Mouse (Mus musculus): ENCODE measurements around the gene Gm42417.

Gm42417 gene

GRCm38 (mm10) chr1:36539186-36539585, at the start of gene Gm42417:
TSS of gene Gm42417 (minus strand) at chr1:36539429.
- no peak for DNase-seq (ENCODE audit: low spot score in 2 of 2)

DNA sequence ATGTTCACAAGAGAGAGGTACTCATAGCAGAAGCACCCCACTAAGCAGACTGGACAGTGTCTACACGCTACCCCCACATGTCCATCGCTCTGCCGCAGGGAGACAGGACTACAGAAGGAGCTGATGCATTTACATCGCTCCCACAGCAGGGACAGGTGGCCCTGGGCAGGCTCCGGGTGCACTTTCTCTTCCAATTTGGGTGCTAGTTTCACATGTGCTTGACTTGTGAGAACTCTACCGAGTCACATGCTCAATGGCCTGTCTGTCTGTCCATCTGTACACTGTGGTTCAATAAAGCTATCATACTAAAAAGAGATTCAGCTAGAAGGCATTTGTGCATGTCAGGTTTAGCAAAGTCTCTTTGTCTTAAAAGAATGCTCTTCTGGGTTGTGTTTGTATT, 48.6 kb upstream of the Gm42417 start:
- DNase-seq (ENCODE audit: low spot score in 2 of 2): no peak

- DNase-seq (ENCODE audit: low spot score in 2 of 2): no peak
These were observed 47.1 kb upstream of the Gm42417 start for GRCm38 (mm10) chr1:36586288-36586687.

DNA sequence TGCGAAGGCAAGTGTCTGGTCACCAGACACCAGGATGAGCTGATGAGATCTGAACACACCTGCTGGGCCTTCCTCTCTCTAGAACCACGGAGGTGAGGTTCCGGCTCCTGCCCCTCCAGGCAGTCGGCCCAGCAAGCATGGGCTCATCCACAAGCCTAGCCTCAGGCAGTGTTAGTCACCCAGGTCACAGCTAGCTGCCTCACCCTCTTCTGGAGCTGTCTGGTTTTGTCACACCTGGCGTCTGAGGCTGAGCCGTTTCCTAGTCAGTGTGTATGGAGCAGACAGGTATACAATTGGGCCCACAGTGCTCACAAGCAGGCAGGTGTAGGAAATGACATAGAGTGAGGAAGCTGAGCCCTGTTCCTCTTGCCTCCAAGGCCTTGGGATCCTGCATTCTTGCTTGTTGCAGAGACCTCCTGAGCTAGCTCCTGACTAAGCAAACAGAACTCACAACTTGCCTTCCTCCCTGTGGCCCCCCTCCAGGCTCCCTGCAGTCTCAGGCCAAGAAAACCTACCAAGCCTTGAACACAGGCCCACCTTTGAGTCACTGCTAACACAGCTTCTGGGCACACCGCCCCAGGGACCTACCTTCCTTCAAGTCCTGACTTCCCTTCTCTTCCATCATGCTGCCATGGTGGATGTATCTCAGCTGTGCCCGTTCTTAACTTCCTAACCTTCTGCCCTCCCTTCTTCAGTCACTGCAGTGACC, 44.3 kb upstream of the Gm42417 start:
- no peak for DNase-seq (ENCODE audit: low spot score in 2 of 2)

DNA sequence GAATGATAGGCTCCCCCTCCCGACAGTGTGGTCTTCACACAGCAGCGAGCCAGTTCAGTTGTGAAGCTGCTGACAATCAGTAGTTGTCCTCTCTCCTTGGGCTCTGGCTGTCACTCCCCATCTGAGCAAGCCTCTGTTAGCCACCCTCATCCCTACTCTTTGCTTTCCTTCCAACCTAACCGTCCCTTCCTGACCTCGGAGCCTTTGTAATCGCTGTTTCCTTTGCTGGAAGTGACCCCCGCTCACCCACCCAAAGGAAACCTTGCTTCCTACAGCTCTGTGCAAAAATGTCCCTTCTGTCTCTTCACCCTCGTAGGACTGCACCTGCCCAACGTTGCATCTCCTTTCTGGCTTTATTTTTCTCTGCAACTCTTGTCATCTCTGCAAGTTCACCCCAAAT, 43.0 kb upstream of the Gm42417 start:
- DNase-seq (ENCODE audit: low spot score in 2 of 2): no peak

DNA sequence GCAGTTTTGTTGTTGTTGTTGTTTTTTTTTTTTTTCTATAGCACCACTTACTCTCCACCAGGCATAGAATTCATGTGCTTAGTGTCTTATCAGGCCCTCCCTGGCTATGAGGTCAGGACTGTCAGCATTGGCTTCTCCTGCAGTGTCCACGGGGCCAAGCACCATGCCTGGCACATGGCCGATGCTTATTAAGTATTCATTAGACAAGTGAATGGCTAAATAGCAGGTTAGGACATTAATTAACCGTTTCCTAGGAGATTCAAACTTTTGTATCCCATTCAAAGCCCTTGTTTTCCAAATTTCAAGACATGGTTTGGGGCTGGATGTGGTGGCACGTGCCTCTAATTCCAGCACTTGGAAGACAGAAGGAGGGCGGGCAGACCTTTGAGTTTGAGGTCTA, 42.0 kb upstream of the Gm42417 start:
- no peak for DNase-seq (ENCODE audit: low spot score in 2 of 2)

GRCm38 (mm10) chr1:36580384-36581207, 41.4 kb upstream of the Gm42417 start:
- DNase-seq (ENCODE audit: low spot score in 2 of 2): peak in 1 of 2 experiments; percentile 35

GRCm38 (mm10) chr1:36579974-36580383, 40.8 kb upstream of the Gm42417 start:
- no peak for DNase-seq (ENCODE audit: low spot score in 2 of 2)

DNA sequence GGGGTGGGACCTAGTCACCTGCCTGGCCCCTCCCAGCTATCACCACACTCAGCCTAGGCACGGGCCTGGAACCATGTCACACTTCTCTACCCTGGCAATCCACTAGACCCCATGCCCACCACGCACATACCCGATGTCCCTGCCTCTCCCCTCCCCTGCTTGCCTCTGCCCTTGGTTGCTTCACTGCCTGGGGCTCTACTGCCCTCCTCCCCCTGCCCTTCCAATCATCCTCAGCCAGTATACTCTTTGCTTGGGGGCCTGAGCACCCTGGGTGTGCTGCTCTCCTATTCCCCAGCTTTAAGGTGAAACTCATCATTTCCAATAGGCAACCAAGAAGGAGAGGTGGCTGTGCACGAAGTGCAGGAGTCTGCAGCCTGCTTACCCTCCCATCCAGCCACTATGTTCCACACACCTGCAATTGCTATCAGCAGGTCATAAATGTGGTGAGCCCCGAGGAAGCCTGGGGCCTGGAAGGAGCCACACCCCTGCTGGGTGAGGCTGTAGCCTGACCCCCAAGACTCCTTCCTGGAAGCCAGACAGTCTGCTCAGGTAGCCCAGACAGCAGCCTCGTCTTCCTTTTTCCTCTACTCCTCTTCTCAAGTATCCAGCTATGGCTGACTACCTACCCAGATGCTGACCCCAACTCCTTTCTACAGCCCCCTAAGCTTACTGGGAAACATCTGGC, 37.9 kb upstream of the Gm42417 start:
- DNase-seq (ENCODE audit: low spot score in 2 of 2): no peak

DNA sequence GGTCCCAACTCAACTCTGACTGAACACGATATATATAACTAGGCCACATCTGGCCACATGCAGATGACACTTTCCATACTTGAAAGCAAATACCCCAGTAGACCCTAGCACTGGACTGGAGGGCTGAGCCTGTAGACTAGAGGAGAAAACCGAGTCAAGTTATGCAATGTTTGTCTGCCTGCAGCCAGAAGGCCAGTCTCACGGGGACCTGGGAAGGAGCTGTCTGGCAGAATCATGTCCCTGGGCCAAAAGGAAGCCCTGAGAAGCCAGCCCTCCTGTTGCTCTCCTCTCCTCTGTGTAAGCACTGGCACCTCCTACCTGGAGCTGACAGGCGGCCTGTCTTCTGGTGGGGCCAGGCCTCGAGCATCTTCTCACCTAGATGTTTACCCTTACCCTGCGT, 36.1 kb upstream of the Gm42417 start:
- DNase-seq (ENCODE audit: low spot score in 2 of 2): no peak

DNA sequence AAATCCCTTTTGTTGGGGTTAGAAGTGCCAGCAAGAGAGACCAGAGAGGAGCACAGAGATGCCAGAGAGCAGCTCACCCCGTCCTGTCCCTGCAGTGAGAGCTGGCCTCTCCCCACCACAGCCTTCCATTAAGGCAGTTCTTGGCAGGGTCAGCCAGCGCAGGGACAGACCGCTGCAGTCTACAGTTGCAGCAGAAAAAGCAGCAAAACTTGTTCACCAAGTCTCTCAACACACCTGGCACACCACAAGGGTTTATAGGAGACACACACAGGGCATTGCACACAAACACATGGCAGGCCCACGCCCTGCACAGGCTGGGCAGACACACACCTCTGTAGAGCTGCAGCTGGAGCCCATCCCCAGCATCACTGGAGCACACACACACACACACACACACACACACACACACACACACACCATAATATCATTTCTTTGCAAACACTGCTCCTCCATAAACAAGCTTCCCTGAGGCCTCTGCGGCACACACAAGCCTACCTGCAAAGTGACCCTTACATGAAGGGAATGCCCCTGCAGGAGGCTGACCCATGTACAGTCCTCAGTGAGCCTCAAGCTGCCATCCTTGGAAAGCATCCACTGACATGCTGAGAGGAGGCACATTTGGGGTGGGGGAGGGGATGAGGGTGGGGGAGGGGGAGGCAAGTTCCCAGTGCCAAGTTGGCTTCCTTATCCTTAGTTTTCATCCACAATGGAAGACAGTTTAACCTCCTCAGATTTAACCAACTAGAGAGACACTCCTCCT, 35.1 kb upstream of the Gm42417 start:
- no peak for DNase-seq (ENCODE audit: low spot score in 2 of 2)

DNA sequence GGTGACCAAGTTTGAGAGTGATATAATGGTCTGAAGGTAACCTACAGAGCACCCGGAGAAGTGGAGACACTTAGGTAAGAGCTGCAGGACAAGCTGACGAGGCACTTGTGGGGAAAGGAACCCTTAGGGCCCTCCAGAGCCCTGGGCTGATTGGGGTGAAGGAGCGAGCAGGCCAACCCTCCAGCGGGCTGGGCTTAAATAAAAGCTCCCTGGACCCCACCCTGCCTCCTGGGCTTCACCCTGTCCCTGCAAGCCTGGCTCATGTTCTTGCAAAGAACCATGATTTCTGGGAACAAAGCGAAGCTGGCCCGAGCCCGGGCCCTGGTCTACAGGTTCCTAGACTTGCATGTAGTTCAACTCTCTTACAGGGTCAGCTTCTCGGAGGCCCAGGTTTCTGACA, 34.3 kb upstream of the Gm42417 start:
- DNase-seq (ENCODE audit: low spot score in 2 of 2): no peak

DNA sequence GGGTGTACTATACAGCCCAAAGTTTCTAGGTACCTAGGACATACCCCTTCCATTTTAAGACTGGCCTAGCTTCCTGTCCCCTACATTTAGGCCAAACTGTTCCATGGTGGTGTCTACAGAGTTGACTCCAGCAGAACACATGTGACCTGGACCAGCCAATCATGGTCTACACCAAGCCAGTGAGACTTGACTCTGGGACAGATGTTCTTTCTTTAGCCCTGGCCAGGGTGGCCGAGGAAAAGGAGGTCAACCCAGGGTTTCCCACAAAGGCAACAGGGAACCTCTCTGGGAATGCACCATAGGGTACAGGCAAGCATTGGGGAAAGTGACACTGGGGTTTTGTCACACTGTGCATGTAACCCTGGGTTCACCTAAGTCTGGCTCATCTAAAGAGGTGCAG, 33.5 kb upstream of the Gm42417 start:
- DNase-seq (ENCODE audit: low spot score in 2 of 2): no peak

DNA sequence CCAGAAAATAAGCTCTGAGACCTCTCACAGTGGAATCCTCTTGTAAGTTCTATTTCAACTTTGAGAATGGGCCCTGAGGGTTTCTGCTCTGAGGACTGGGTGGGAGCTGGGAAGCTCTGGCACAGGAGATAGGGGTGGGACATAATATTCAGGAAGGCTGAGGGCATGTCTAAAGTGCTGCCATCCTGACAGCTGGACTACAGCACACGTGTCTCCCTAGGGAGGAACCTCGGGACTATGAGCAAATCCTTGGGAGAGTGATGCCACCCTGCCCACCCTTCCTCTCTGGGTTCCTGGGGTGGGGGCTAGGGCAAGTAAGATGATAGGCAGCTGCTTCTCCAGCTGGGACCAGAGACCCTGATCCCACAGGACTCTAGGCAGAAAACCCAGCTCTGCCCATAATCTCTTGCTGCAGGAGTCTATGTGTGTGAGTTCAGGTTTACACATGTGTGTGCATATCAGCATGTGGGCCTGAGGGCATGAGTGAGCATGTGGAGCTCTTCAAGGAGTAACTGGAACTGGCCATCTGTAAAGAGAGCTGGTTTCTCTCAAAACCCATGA, 33.0 kb upstream of the Gm42417 start:
- DNase-seq (ENCODE audit: low spot score in 2 of 2): no peak

GRCm38 (mm10) chr1:36571627-36572026, 32.4 kb upstream of the Gm42417 start:
- no peak for DNase-seq (ENCODE audit: low spot score in 2 of 2)

DNA sequence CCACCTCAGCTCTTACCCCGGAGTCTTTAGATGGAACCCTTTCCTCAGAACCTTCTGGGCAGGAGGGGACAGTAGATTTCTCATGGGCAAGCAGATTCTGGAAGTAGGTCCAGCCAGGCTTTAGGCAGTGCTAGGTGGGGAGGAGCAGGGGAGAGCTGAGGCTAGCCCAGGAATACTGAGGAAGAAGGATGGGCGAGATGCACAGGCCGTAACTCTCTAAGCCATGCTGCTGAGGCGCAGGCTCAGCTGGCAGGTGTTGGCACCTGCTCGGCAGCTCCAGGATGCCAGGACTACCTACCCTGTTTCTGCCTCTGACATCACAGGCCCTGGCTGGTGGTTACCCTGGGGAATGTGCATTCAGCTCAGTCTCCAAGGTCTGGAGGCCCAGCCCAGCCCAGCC, 31.1 kb upstream of the Gm42417 start:
- no peak for DNase-seq (ENCODE audit: low spot score in 2 of 2)

DNA sequence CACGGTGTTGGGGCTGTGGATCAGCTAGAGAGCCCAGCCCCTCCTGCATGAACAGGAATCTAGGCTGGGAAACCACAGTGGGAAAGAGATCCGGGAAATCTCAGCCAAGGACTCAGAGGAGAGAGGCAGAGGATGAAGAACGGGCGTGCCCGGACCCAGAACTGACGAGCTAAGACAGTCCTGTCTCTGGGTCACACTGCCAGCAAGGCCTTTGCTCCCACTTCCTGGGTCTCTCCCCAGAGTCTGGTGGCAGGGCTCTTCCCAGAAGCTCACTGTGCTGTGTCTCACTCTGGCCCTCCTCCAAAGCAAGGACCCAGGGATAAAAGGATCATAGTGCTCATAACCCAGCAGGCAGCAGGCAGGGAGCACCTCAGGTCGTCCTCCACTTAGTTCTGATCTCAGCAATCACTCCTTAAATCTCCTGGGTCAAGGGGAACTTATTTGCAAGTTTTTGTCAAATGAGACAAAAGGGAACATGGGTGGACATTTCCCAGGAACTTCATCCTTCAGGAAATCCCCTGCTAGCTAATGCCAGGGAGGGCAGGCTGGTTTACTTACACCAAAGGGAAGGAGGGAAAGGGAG, 30.6 kb upstream of the Gm42417 start:
- DNase-seq (ENCODE audit: low spot score in 2 of 2): no peak

- no peak for DNase-seq (ENCODE audit: low spot score in 2 of 2)
These were observed 29.5 kb upstream of the Gm42417 start for GRCm38 (mm10) chr1:36568776-36569175.

DNA sequence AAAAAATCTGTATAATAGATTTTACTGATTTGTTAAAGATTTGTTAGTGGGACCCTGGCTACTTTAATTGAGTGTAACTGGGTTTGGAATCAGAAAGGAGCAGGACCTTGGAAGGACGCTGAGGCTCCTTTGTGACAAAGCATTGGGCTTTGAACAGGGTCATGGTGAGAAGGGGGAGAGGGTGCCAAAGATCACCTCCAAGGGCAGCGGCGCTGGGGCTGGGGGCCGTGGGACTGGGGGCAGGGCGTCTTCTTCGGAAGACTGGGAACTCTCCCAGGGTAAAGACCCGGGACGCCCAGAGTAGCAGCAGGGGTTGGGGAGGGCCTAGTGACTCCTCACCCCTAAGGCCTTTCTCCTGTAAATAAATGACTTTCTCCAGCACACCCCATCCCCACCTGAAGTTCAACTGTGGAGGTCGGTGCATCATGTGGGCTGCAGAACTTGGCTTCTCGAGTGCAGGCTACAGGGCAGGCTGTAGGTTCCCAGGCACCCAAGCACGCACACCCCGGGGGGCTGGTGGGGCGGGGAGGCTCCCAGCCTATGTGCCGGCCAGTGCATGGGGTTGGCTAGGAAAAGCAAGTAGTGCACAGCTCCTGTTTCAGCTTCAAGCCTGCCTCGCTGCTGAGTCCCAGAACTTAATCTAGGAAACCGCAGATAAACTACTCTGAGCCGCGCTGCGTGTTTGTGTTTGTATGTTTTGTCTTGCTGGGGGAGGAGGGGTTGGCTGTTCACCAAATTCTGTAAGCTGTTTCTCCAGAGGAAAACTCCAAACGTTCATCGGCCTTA, 28.8 kb upstream of the Gm42417 start:
- no peak for DNase-seq (ENCODE audit: low spot score in 2 of 2)

DNA sequence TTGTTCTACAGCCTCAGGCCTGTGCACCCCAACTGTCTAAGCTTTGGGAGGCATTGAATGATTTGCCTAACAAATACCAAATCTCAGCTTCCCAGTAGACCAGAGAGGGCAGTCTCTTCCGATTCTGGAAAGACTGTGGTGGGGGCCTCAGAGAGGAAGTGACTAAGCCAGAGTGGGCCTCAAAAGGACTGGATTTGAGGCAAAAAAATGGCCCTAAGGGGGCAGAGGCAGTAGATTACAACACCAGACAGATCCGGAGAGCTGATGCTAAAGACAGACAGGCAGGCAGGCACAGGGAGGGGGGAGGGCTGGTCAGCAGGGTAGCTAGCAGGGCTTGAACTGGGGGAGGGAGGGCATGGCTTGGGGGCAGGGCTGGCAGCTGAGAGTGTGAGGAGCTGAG, 27.2 kb upstream of the Gm42417 start:
- DNase-seq (ENCODE audit: low spot score in 2 of 2): no peak
